Mouse (Mus musculus) adipocyte (in vitro differentiated cells): ENCODE measurements around the gene Map4.
A peak's percentile ranks its signal among the peaks of the same experiment; 100 is the strongest.
"Not testable (repeated sequence)": the region's sequence is repeated elsewhere in the genome, so short reads cannot be mapped to it uniquely, and the experiment has no call there.

Experiments used
- DNase-seq: peaks from one replicate; pipeline ENCODE4 v3.0.0-alpha.2; 2016; ENCODE audit warnings: low spot score

The Map4 gene

GRCm38 (mm10) chr9:109929131-109929530, 2.1 kb upstream of the Map4 start:
- DNase-seq = no peak

GRCm38 (mm10) chr9:109930063-109930462, 1.2 kb upstream of the Map4 start:
- DNase-seq = no peak

GRCm38 (mm10) chr9:109930752-109931151, 508 bp upstream of the Map4 start:
- no peak for DNase-seq

- DNase-seq = no peak
Observed at GRCm38 (mm10) chr9:109932361-109932755, 1.1 kb downstream of the Map4 start.

- peak; percentile 83 for DNase-seq
Observed at GRCm38 (mm10) chr9:109932756-109933375, 1.6 kb downstream of the Map4 start.

- DNase-seq = no peak
Observed at GRCm38 (mm10) chr9:109939401-109939800, 8.1 kb downstream of the Map4 start.

- DNase-seq = peak; percentile 32
Observed at GRCm38 (mm10) chr9:109942796-109943195, 11.5 kb downstream of the Map4 start.

GRCm38 (mm10) chr9:109944712-109945111, 13.5 kb downstream of the Map4 start:
- DNase-seq = no peak

GRCm38 (mm10) chr9:109948546-109948945, 17.3 kb downstream of the Map4 start:
- DNase-seq = no peak

GRCm38 (mm10) chr9:109949801-109950200, 18.5 kb downstream of the Map4 start:
- DNase-seq = no peak

GRCm38 (mm10) chr9:109953538-109953937, 22.3 kb downstream of the Map4 start:
- peak; percentile 62 for DNase-seq

GRCm38 (mm10) chr9:109954631-109955030, 23.4 kb downstream of the Map4 start:
- no peak for DNase-seq

- peak; percentile 27 for DNase-seq
Observed at GRCm38 (mm10) chr9:109959456-109960150, 28.3 kb downstream of the Map4 start.

GRCm38 (mm10) chr9:109960593-109960992, 29.3 kb downstream of the Map4 start:
- DNase-seq = no peak

GRCm38 (mm10) chr9:109964761-109965160, 33.5 kb downstream of the Map4 start:
- no peak for DNase-seq

- peak; percentile 52 for DNase-seq
Observed at GRCm38 (mm10) chr9:109968351-109969116, 37.3 kb downstream of the Map4 start.

GRCm38 (mm10) chr9:109969181-109969580, 37.9 kb downstream of the Map4 start:
- no peak for DNase-seq

GRCm38 (mm10) chr9:109969792-109970336, 38.6 kb downstream of the Map4 start:
- no peak for DNase-seq

GRCm38 (mm10) chr9:109971711-109972110, 40.5 kb downstream of the Map4 start:
- not testable (repeated sequence) for DNase-seq

GRCm38 (mm10) chr9:109980223-109980622, 49.0 kb downstream of the Map4 start:
- not testable (repeated sequence) for DNase-seq

GRCm38 (mm10) chr9:109985416-109985815, 54.2 kb downstream of the Map4 start:
- DNase-seq = peak; percentile 89

- peak; percentile 69 for DNase-seq
Observed at GRCm38 (mm10) chr9:109989084-109989483, 57.8 kb downstream of the Map4 start.

- no peak for DNase-seq
Observed at GRCm38 (mm10) chr9:109997441-109997840, 66.2 kb downstream of the Map4 start.
